Mouse (Mus musculus): ENCODE data around the gene Tll1.

Gene Tll1

DNA sequence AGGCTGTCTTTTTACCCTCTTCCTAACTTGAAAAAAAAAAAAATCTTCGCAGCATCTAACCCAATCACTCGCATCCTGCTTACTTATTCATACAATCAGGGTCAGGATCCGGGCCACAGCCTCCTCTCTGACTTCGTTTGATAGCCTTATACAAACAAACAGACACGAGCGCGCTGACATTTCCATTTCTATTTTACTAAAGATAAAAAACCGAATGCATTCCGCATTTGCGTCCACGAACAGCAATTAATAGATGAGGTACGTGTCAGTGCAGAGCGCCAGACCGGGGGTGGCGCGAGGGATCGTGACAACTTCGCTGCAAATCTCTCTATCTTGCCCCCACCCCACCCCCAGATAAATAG lies at the start of gene Tll1:
TSS of gene Tll1 (minus strand) at position 248 of the 362 bp plus-strand sequence.
- peak in 1 of 2 experiments; percentile 8 for DNase-seq (ENCODE audit: low spot score in 2 of 2)

DNA sequence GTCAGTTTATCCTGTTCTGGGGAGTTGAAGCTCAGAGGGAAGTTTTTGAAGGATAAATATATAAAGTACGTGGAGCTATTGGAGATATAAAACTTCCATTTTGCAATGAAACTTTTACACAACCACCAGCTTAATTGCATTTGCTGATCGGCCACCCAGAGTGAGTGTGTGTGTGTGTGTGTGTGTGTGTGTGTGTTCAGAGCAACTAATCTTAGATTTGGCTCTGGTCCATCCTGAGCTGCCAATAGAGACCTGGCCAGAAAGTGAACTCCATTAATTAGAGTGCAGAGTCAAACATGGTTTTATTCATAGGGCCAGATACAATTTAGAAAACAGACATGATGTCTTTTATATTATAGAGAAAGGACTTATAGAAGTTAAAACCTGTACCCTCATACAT lies 32.6 kb upstream of the Tll1 start:
- no peak for DNase-seq (ENCODE audit: low spot score in 2 of 2)

DNA sequence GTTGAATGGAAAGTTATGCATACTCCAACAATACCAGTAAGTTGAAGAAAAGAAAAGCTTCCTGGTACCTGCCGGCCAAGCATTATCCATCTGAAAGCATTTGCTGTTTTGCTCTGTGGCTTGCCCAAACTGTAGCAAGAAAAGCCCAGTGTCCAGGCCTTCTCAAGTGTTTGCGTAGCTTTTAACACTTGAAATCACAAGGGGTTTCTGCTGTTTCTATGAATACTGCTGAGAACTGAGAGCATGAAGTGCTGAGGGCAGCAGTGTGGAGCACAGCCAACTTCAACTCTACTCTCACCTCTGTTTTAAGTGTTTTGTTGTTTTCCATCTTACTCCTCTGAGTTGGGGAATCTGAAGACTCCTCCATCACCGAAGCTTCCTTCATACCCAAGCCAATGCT lies 15.5 kb upstream of the Tll1 start:
- no peak for DNase-seq (ENCODE audit: low spot score in 2 of 2)

DNA sequence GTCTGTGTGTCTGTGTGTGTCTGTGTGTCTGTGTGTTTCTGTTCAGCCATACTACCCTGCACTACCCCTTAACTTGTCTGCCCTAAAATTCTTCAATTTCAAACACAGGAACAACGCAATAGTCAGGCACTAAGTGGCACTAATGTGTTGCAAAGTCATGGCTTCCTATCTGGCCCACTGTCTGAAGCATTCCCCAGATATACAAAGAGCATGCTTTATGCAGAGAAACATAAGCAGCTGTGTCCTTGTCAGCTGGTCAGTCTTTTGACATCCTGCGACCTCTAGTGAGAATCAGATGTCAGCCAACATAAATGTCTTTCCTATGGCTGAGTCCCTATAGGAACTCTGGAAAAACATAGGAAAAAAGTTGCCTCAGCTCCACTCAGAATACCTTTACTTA lies 11.6 kb upstream of the Tll1 start:
- DNase-seq (ENCODE audit: low spot score in 2 of 2) = no peak

DNA sequence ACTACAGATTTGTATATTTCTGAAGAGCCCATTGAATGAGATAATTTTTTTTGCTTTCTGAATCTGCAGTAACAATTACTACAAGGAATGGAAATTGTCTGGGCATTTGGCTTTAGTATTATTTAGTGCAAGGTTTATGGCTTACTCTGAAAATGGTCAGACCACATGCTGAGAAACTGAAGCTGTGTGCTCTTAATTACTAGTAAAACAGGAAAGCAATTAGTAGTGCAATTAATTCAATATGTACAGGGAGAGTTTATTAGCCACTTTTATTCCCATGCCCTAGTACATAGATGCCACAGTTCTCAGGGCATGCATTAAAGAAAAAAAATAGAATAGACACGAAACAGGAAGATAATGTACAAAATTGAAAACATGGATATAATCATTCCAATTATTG lies 10.2 kb upstream of the Tll1 start:
- no peak for DNase-seq (ENCODE audit: low spot score in 2 of 2)

DNA sequence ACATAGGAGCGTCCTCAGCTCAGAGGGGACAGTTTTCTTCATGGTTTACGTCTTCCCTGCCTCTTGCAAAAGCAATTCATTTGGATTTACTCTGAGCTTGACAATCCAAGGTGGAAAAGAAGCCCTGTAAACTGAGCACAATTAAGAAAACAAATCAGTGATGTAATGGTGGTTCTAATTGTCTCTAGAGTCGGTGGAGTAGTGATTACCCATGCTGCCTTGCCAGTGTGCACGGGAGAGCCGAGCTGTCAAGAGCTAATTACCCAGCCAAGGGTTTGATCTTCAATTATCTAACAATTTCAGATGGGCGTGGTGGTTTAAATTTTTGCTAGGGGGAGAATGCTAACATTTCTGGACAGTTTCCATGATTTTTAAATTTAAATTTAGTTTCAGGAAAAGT lies 9.3 kb upstream of the Tll1 start:
- no peak for DNase-seq (ENCODE audit: low spot score in 2 of 2)

DNA sequence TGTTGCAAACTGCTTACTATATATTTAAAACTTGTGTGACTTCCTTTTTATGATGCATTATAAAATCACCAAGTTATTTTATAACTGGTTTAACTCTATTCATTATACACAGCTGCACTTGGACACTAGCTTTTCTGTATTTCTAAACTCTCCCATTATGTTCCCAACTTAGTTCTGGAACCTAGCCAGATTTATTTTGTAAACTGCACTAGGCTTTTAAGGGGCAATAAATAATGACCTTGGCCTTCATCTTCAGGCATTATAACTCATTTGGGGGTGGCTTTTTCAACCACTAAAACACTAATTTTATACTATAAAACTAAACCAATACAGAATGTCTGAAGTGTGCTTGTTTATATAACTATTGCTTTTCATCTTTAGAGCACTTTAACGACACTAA lies 8.8 kb upstream of the Tll1 start:
- no peak for DNase-seq (ENCODE audit: low spot score in 2 of 2)

DNA sequence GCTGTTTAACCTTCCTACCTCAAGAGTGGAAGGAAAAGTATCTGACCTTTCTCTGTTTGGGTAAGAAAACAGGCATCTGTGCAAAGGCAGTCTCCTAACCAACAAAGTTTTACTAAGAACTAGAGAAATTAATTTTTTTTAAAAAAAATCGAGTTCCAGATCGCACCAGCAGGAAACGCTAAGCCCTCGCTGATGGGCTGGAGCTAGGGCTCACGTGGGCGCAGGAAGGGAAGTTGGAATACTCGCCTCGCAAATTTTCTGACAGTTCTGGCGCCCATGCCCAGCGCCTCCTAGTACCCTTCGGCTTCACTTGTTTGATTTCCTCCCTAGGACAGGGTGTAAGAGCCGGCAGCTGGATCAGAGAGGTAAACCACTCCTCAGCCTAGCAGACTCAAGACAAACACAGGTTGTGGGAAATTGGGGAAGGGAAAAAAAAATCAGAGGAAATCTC lies 365 bp upstream of the Tll1 start:
- peak in 1 of 2 experiments; percentile 5 for DNase-seq (ENCODE audit: low spot score in 2 of 2)

DNA sequence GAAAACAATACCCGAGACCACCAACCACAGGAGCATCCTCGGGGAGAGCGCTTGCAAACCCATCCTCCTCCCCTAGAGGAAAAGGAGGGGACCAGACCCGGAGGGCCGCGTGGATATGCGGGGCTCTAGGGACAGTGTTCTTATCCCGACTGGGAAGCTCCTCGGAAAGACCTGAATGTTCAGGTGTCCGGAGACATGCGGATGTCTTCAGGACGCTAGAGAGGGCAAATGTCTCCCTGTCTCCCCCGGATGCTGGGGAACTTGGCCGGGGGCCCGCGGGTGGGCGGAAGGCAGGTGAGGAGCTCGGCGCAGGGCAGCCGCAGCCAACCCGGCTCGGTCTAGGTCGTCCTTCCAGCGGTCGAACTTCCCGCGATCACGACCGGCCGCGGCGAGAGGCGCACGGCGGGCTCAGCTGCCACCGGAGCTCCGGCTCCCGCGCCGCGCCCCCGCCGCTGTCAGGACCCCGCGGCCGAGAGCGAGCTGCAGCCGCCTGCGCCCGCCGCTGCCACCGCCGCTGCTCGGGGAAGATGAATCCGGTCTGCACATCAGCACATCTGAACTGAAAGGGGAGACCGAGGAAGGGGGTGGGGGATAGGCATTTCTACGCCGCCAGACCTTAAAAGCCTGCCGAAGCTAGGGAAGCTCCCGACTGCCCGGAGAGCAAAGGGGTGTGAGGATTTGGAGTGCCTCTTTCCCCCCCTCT lies 599 bp downstream of the Tll1 start:
- DNase-seq (ENCODE audit: low spot score in 2 of 2) = peak; percentile 4 to 5

DNA sequence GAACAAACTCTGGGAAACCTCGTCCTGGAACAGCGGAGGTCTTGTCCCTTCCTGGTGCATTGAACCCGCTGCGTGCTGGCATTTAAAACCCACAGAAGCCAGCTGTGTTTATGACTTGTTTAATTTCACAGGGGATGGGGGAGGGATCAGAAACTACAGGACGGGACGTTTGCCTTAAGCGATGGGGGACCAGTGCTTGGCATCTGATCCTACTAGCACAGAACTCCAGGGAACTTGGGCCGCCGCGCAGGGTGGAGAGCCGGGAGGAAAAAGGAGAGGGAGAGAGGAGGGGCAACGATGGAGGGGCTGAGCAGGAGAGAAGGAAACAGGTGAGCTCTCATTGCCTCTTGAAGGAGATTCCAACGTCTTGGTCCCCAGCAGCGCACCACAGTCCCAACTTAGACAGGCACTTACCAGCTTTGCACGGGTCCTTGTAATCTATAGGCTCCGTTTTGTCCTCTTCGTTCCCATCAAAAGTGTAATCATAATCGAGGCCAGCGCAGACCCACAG lies 1.2 kb downstream of the Tll1 start:
- peak in 1 of 2 experiments; percentile 1 for DNase-seq (ENCODE audit: low spot score in 2 of 2)

DNA sequence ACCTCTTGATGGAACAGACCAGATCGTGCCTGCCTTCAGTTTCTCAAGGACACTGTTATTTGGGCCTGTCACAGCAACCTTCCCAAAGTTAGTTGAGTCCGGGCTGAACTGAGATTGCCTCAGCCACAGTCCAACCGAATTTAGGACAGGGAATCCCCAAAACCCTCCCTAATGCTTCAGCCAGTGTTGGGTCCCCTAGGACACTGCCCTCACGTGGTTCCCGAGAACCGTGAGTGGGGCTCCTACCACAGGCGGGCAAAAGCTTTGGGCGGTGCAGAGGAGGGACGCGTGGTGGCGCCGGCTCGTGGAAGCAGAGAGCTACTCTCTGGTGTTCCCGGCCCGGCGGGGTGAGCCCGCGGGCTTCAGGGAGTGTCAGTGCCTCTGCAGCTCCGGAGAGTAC lies 1.9 kb downstream of the Tll1 start:
- peak; percentile 11 to 13 for DNase-seq (ENCODE audit: low spot score in 2 of 2)

DNA sequence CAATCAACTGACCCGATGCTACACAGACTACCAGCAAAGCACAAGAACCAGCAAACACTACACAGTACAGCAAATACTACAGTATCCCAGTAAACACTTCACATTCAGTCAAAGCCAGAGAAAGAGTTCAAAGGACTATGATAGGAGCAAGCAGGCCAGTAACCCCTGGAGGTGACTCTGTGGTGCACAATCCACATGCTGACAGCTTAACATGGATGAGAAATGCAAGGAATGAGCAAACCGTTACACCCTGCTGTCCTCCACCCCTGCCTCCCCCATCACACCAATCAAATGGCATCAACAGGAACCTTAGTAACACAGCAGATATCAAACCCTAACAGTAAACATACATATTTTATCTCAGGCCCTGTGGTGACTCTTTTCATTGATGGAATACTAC lies 7.7 kb downstream of the Tll1 start:
- DNase-seq (ENCODE audit: low spot score in 2 of 2) = no peak

DNA sequence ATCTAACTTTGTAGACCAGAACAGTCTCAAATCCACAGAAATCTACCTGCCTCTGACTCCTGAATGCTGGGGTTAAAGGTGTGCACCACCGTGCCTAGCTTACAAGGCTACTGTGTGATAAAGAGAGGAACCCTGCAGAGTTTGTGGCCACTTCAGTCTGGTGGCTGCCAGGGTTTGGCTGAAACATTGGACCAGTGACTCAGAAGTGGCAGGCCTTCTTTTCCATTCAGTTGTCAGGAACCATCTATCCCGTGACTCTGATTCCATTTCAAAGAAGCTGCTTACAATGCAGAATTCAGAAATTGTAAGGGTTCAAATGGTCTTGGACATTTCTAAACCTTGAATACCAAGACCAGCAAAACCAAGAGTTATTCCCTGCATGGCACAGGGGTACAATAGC lies 12.7 kb downstream of the Tll1 start:
- no peak for DNase-seq (ENCODE audit: low spot score in 2 of 2)

DNA sequence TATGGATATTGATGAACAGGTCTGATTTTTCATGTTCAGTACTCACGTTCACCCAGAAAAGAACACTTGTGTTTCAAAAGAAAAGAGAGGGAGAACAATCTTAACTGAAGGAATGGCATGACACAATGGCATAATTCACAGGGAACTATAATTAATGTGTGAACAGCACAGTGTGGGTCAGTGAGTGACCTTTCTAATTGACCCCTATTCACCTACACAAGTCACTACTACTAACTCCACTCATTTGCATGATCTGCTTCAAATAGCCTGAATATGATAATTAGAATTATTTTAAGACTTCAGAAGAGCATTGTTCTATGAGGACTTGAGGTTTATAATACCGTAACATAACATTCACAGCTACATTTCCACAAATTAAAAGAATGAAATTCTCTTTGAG lies 18.2 kb downstream of the Tll1 start:
- DNase-seq (ENCODE audit: low spot score in 2 of 2) = no peak

DNA sequence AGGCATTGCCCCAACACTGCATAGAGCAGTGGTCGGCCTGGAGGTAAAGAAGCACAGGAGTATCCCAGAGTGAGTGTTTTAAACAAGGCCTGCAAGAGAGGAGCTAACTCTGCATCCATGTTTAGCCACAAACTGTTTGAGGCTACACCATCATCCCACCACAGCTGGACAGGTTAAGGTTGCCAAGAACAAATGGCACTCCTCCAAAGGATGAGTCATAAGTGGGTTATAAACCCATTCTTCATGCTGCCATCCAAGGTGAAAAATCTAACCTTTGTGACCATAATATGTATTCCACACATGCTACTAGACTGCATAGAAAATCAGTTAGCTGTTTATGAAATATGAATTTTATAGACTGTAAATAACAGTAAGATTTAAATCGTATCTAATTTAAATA lies 29.1 kb downstream of the Tll1 start:
- DNase-seq (ENCODE audit: low spot score in 2 of 2) = no peak

DNA sequence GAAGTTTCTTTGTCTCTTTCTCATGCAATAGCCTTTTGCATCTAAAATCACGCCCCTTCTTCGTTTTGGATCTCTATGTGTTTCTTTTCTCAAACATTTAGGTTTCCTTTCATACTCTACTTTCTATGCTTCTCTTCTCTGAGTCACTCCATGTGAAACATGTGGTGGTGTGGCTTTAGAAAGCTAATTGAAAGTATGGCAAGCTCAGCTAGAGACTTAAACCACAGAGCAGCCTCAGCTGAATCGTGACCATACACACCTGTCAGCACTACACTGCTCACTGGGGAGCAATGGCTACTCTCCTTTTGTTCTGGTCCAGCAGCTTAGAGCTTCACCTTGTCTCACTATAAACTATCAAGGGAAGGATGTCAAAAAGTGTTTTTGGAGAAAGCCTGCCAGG lies 31.2 kb downstream of the Tll1 start:
- no peak for DNase-seq (ENCODE audit: low spot score in 2 of 2)

DNA sequence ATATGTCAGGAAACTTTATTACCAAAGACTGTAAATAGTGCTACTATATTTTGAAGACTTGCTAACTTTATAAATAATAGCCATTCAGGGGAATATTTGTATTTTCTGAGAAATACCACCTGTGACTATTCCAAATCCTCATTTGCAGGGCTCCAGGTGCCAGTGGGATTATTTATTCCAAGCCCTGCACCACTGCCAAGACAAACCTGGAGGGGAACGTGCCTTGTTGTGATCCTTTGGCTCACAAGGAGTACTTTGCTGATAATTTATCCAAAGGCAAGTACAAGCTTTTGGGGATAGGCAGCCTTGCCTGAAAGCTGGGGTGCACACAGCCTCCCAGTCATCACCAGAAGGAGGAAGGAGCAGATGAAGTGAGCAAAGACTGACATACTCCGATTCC lies 32.3 kb downstream of the Tll1 start:
- DNase-seq (ENCODE audit: low spot score in 2 of 2) = no peak

DNA sequence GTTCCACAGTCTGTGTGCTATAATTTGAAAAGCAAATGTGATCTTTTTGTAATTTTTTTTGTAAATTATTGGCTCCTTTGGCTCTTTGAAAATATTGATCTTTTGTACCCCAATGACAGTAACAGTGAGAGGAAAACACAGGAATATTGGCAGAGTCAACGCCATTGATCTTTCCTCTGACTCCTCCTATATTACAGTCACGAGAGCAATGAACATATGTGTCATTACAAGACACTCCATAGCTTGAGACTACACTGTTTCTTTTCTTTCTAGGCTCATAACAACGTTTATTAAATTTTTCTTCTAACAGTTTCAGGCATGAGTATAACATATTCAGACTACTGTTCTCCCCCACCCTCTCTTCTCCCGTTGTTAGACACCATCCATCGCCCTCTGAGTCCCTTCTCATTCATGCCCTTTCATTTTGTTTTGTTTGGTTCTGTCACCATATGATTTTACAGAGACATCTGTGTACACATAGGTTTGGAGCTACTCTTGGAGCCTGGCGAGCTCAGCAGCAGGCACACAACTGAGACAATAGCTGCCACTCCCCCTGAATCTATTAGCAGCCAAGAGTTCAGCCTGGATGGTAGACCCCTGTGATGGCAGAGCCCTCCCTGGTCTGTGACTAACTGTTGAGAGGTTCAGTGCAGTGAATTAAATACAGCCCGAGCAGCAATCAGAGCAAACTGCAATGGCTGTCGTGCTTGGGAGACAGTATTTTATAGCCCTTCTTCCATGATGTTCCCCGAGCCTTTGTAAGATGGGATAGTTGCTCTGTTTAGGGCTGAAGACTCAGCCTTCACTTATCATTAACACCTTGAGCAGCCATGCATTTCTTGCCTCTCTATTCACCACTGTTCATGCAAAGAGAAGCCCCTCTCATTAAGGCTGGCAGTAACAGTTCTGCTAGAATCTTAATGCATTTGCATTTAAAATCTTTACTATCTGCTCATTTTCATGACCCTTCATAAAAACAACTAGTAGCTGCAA lies 52.9 kb downstream of the Tll1 start:
- DNase-seq (ENCODE audit: low spot score in 2 of 2) = no peak

DNA sequence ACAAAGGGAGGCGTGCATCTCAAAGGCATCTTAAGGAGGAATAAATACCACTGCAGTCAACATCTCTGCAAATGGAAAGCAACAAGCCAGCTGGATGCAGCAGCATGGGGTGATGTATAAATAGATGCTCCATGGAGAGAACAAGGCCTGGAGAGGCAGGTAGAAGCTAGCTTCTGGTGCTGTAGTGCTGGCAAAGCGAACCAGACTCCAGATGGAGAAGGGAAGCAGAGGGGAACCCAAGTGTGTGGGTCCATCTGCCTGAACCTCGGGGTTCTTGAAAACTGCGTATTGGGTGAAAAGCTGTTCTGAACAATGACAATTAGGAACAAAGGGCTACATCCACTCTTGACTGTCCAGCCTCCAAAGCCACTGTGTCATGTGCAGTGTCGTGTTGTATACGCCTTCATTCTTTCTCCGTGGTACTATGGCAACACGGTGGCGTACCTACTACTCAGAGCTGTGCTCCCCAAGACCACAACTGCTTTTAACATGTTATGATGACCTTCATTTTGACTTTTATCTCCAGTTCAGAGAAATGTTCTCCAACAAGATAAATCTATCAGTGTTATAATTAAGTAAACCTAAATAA lies 53.8 kb downstream of the Tll1 start:
- DNase-seq (ENCODE audit: low spot score in 2 of 2) = no peak

DNA sequence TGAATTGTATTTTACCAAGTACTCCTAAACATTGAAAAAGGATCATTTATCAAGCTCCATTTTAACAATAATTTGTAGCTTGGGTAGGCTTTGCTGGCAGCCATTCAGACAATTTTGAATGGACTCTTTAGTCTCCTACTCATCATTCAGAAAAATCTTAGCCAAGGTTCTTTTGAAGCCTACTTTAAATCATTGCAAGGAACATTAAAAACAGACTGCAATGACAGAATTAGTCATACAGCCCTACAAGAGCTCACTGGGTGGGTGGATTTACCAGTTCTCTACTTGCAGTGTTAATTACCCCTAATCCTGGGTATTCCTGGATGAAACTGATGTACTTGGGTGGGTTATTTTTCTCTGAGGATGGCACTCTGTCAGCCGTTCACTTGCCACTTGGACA lies 69.5 kb downstream of the Tll1 start:
- peak; percentile 12 to 26 for DNase-seq (ENCODE audit: low spot score in 2 of 2)

DNA sequence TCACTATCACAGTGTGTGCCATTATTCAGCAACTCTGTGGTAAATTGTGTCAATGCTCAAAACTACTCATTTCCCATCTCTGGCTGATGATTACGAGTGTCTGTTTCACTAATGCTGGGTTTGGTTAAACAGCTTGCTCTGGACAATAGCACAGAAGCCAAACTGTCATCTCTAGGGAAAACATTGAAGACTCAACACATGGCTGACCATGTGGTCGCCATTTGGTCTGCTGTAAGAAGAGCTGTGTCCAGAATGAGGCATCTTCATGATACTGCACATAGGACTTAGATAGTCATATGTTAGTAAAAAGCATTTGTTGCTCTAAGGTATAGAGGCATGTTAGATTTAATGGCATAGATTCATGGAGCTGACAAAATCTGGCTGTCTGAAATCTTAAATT lies 98.9 kb downstream of the Tll1 start:
- no peak for DNase-seq (ENCODE audit: low spot score in 2 of 2)

DNA sequence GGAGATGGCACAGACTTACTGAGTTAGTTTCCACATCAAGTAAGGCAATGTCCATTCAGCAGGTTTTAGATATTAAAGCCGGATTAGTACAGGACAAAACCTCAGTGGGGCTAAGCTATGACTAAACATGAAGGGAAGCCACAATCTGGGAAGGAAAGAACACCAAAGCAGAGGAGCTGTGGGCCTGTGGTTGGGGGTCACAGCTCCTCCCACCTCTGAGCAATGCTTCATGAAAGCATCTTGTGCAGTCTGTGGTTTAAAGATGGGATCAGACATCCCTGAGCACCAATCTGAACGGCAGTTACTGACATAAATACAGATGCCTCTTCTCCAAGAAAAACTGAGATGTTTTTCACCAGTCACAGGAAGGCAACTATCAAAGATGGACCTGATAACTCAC lies 132.7 kb downstream of the Tll1 start:
- DNase-seq (ENCODE audit: low spot score in 2 of 2) = no peak
